Mouse (Mus musculus): Measurements from ENCODE around the gene Smco4.

Smco4 gene

DNA sequence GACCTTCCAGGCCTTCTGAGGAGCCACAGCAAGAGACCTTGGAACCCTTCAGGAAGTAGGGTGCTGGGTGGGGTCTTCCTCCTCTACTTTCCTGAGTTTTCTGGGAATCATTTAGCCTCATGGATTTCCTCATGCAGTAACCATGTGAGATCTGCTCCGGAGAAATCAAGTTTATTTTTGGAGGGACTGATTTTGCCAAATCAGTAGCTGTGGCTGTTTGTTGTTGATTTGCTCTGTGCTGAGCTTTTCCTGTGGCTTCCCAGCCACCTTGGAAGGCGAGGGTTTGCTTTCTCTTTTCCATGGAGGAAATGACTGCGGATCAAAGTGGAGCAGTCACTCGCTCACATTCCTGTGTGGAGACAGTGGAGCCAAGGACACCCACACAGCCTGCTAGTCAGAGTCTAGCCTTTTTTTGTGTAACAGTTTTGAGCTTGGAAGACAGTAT, 14.2 kb downstream of the Smco4 start:
- DNase-seq (ENCODE audit: low spot score): no peak

DNA sequence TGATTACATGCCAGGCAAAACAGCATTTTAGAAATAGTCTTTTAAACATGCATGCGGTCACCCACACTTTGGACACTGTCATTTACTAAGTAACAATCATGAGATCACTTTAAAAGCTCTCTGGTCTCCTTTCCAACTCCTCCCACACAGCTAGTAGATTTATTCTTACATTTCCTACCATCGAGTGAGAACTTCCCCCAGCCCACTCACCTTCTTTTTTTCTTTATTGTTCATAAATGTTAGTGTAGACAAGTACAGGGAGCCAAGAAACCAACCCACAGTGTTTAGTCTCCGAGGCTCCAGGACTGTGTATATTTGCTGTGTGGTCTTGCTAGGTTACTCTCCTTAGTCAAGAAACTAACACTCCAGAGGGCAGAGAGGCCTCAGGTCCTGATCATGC, 16.1 kb downstream of the Smco4 start:
- no peak for DNase-seq (ENCODE audit: low spot score)

DNA sequence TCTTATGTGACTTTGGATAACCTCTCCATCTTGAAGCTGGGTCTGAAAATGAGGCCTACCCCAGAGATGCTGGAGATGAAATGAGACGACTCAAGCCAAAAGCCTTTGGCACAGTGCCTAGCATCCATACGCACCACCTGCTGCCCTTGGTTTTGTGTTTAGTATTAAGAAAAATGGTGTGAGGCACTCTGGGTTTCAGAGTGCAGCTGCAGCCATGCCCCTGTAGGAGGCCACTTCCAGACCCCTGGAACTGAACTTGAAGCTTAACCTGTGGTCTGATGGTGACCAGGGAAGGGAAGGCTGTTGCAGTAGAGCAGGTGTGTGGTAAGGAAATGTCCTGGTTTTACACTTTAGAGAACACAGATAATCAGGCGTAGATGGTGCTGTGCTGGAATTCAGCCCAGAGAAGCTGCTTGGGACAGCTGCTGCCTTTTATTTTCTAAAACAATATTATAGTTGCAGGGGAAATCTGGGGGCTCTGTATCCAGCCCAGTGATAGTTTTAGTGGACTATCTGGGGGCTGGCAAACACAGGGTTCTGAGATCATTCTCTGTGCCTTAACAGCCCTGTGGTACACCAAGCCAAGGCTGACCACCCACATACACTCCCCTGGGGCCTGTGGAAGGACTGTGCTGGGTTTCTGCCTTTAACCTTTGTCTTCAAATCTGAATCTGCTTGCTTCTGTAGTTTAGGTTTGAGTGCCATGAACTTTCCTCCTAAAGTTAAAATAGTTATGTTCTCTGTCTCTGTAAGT, 17.5 kb downstream of the Smco4 start:
- DNase-seq (ENCODE audit: low spot score): no peak

DNA sequence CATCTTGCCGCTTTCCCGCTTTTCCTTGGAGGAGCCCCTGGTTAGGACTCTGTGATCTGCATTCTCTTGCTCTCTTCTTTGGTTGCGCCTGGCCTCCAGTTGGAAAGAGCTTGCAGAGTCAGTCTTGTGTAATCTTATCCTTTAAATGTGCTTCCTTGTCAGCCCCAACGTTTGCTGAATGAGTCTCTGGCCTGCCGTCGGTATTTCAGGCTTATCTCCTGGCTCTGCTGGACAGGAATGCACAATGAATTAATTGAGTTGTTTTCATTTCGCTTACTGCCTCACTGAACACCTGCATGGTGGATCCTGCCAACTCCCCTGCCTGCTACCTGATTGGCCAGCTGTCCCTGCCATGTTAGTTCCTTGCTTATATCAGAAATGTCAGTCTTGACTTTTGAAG, 19.7 kb downstream of the Smco4 start:
- DNase-seq (ENCODE audit: low spot score): no peak

DNA sequence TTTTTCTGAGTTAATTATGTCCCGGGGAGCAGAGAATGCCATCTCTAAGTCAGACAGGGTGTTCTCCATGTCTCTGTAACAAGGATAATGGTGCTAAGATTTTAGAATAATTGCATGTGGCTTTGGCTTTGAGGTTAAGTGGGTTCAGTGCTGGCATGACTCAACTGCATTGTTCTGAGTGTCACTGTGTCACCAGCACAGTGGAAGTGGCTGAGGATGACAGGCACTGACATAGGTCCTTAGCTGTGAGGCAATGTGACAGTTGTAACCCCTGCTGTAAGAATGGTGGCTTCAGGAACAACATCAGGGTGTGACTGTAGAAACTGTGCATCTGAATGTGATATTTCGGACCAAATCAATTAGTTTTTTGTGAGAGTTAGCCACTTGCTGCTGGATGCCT, 22.8 kb downstream of the Smco4 start:
- no peak for DNase-seq (ENCODE audit: low spot score)

DNA sequence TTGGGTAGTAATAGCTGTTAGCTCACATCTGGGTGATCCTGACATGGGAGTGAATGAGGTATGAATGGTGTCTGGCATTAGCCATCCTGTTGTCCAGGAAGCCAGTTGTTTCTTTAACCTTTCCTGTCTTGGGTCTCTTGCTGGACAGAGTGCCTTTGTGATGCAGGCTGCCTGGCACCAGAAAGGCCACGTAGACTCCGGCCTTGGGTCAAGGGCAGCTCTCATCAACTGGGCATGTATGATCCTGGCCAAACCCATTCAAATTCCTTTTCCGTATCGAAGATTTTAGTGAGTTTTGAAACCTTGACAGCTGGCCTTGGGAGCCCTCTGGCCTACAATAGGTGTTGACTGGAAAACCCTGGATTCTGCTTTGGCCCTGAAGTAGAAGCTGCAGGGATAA, 24.7 kb downstream of the Smco4 start:
- DNase-seq (ENCODE audit: low spot score): no peak

DNA sequence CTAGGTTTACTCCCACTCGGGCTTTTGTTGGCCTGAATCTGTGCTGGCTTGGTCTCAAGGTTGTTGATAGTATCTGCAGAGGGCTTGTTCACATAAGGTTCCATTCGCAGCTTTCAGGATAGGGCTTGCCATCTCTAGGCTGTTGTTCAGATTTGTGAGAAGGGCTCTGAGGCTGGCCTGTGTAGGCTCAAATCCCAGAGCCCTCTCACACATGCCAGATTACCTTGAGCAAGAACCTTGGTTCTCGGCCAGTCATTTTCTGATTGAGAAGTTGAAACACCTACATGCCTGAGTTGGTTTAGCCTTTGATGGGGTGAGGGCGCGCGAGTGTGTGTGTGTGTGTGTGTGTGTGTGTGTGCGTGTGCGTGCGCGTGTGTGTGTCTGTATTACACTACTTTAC, 29.1 kb downstream of the Smco4 start:
- no peak for DNase-seq (ENCODE audit: low spot score)

DNA sequence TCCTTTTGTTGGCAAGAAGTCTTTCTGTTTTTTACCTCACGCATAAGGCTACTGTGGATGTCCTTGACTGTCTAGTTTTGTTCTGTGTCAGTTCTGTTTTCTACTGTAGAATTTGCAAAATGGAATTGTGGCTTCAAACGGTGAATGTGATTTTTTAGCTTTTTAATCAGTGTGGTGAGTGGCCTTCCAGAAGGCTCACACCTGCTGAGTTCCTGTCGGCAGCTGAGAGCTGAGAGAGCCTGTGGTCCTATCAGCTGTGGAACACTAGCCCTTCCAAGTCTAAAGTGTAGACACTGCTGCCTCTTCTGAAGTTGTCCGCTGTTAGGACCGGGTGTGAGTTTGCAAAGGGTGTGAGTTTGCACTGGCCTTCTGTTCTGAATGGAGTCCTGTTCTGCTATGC, 29.7 kb downstream of the Smco4 start:
- DNase-seq (ENCODE audit: low spot score): no peak

DNA sequence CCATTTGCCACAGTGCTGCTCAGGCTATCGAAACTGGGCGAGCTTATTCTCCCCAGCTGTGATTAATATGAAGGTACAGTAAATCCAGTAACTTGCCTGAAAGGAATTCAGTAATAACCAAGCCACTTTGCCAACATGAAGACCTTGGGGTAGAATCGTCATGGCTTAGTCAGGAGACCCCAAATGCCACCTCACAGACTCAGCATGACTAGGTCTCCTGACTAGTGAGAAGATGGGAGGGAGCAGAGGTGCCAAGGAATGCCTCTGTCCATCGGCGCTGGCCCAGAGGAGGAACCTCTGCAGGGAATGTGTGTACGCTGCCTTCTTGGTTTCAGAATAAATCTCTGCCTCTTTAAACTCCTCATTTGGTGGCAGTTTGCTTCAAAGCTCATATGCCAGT, 30.4 kb downstream of the Smco4 start:
- no peak for DNase-seq (ENCODE audit: low spot score)

DNA sequence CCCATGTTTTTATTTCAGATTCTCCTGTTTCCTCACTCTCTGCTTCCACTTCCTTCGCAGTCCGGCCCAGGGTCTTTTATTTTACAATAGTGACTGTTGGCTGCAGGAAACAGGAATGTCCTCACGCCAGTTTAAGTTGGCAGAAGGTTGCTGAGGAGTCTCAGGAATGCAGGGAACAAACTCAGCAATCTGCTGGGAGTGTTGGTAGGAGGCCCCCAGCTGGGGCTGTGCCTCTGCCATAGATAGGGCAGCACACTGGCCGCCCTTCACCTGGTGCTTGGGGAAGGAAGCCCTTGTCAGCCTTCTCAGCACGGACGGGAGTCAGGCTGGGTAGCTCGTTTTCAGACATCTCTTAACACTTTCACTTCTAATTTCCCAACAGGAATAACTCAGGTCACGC, 32.0 kb downstream of the Smco4 start:
- no peak for DNase-seq (ENCODE audit: low spot score)

DNA sequence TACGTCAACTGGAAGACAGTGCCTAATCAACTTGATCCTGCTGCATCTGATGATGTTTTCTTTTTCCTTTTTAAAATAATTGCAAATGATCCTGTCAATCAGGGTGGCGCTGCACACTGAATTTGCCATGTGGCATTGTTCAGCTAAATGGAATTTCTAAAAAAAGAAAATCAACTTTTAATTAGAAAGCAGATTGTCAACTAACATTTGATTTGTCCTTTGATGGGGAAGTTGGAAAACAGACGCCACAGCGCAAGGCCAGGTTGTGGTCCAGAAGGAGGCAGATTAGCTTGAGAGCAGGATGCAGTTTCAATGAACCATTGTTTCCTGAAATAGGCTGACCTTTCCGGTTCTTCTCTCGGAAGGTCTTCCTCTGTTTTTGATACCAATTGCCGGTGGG, 33.3 kb downstream of the Smco4 start:
- DNase-seq (ENCODE audit: low spot score): no peak

DNA sequence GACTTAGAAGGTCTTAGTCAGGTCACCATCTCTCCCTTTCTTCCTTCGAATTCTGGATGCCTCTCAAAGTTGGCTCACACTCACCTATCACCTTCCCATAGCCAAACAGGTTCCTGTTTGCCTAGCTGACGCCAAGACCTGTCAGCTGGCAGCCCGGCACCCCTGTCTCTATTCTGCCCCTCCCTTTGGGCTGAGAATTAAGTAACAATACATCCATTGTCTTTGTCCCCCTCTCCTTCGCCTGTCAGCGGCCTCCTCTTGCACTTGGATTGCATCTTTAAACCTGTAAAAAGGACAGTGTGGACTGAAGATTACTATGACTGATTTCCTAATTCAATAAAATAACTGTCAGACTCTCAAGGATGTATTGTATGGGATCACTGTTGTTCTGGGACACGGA, 34.6 kb downstream of the Smco4 start:
- DNase-seq (ENCODE audit: low spot score): no peak

DNA sequence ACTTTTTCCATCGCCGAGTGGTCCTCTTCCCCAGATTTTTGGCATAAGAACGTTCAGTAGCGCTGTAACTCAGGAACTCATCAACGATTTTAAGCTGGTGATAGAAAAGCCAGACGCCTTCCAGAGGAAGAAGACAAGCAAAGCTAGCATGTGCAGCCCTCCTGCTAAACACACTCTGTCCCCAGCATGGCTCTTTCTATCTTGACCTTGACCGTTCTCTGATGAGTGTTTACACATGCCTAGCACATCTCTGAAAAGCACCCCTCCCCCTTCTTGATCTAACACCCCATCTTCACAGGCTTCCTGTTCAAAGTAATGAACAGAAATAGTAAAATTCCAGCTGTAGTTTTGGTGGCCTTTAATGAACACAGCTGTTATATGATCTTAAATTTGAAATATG, 35.1 kb downstream of the Smco4 start:
- no peak for DNase-seq (ENCODE audit: low spot score)

DNA sequence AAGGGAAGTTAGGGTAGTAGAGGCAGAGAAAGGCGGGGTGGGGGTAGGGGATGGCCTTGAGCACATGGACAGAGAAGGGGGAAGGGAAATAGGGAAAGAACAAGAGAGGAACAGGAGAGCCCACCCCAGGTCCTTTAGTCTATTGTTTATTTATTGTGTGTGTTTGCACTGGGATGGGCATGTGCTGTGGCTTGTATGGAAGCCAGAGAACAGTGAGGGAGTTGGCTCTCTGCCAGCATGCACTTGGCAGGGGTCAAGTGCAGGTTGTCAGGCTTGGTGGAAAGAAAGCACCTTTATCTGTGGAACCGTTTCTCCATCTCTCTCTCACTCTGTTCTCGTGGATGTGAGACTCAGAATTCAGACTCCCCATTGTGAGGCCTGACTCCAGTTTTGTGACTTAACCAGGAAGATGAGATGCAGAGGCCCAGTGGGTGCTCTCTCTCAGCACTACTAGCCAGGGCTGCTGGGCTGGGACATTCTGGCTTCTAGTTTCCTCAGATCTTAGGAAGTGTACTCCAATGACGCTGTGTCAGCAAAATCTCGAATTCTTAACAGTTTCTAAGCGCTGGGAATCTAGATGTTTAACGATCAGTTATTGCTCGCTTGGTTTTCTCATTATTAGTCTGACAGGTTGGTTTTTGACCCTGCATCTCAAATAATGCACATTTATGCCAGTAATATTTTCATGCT, 36.2 kb downstream of the Smco4 start:
- DNase-seq (ENCODE audit: low spot score): no peak

DNA sequence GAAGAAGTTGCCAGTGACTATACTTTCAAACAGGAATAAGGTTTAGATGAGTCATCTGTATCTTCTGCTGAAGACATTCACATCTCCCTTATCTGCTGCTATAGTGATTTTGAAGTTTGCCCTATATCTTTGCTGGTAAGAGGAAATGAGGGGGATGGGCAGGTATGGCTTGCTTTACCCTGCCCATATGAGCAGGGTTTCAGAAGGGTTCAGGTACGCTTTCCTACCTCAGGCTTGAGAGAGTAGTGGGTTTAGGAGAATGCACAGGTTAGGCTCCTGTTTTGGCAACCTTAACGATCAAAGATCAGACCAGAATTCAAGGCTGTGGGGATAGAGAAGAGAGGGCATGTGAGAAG, 36.7 kb downstream of the Smco4 start:
- DNase-seq (ENCODE audit: low spot score): no peak

DNA sequence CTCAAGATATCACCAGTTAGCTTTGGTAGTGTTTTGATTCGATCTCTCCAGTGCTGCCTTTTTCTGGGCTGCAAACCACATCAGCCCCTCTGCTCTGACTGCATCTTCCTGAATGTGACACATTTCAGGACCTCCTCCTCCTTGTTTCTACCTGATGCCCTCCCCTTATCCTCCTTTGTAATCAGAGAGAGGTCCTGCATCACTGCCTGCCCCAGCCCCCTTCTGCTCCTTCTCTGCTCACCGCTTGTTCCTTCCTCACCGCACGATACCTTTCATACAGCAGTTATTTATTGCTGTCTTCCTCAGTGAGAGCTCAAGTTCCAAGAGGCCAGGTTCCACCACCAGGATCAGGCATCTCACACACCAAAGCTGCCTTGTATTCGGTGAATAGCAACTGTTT, 38.0 kb downstream of the Smco4 start:
- no peak for DNase-seq (ENCODE audit: low spot score)

DNA sequence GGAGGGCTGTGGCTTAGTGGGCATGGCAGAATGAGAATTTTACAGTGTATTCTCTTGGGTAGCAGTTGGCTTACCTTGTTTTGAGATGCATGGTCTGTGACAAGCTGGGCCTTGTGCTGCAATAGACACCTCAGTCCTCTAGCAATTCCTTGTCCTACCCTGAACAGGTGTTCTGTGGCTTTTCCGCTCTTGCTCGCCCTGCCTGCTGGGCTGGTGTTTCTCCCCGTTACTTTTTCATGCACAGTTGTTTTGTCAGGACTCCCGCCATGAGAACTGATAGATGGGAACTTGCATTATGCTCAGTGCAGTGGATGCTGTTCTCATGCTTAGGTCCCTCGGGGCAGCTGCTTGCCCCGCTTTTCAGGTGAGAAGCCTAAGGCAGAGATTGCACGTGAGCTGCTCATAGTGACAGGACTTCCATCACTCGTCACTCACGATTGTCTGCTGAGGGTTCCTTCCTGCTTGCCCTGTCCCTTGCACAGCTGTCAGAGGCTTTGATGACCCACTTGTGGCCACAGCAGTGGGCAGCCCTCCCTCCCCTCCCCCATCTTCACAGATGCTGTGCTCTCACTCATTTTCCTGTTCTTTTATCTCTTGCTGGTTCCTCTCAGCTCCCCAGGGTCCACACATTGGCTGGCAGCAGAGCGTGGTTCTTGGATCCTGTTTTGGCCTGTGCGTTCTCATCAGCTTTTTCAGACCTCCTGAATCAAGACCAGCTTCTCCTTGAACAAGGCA, 40.3 kb downstream of the Smco4 start:
- DNase-seq (ENCODE audit: low spot score): no peak

DNA sequence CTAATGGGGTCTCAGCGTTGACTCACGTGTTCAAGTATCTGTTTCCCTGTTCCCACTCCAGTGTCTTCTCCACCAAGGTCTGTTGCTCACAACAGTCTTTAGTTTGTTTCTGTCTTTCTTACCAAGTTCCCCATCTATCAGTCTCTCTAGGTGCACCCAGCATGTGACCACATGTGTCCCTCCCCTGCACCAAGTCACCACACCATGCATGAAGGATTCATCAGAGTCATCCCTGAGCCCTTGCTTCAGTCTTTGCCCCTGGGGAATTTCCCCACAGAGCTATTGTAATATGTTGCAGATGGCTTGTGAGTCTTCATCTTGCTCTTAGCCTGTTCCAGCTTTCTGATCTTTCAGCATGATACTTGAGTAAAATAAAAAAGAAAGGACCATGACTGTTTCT, 40.9 kb downstream of the Smco4 start:
- no peak for DNase-seq (ENCODE audit: low spot score)

DNA sequence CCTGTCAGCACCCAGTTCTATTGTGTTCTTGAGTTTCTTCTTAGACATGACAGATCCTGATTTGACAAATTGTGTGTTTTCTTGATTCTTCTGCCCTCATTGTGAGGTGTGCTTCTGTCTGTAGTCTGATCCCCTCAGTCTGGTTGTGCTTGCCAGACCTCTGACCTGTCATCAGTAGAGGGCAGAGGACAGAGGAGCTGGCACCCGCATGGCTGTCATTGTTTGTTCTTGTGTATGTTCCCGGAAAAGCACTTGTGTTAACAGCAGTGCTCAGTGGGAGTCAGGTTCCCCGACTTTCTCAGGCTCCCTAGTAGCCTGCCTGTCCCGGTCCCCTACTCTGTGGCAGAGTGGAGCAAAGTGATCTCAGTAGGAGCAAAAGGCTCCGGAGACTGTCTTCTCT, 42.2 kb downstream of the Smco4 start:
- DNase-seq (ENCODE audit: low spot score): no peak

DNA sequence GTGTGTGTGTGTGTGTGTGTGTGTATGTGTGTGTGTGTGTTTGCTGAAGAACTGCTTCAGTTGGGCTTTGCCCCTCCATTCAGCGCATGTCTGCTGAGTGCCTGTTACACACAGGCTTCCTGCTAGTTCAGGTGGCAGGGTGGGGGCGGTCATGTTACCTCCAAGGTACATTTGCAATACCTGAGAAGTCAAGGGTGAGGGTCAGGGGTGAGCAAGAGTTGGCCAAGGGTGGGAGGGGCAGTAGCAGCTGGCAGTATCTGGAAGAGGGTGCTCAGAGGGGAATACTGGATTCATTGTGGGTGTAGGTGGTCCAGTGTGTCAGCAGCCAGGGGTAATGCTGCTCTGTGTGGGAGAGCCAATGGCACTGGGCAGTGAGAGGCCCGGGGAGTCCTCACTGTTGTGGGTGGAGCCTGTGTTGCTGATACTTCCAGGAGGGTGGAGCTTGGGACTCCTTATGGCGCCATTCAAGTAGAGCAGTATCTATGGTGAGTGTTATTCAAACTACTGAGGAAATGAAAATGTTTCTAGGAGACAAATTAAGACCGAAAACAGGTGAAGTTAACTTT, 43.7 kb downstream of the Smco4 start:
- no peak for DNase-seq (ENCODE audit: low spot score)

DNA sequence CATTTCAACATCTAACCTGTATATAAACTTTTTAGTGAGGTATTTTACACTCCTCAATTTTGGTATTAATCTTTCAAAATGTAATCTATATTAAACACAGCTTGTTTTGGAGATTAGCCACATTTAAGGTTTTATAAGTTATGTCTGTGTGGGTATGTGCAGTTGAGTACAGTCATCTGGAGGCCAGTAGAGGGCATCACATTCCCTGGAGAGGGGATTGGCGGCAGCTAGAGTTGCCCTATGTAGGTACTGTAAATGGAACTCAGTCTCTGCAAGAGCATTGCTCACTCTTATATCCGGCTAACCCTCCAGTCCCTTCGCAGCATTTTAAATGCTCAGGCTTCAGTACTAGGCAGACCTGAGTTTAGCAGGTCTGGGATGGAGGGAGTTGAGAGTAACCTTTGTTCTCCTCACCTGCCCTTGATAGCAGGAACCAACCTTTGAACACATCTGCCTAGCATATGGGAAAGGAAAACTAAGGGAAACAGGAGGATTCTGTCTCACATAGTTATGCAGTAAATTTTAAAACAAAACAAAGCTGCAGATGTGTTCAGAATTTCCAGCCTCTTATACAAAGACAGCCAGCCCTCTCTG, 44.3 kb downstream of the Smco4 start:
- DNase-seq (ENCODE audit: low spot score): no peak

DNA sequence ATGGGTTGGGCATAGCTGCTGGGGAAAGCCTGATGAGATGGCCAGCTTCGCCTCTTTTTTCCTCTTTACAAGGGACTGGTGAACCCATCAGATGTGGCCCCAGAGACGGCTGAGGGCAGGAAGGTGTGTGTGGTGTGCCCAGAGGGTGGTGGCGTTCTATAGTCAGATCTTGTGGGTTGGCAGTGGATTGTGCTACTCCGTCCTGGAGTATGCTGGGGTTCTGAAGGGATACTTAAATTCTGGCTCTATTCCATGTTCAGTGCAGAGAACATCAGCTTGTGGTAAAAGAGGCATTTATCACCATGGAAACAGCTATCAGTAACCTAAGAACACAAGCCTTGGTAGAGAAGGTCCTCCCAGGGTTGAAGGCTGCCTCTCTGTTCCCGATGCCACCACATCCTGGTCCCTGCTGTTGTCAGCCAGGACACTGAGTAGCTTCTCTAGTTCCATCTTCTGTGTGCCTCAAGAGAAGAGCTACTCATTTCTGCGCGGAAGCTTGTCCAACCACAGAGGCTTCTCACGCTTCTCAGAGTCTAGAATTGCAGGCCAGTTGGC, 45.8 kb downstream of the Smco4 start:
- DNase-seq (ENCODE audit: low spot score): no peak

Data from left cerebral cortex, adult 11 months (tissue).